Mouse (Mus musculus) erythroblast, embryonic 14.5 days (primary cell): ENCODE data around the gene Rheb.

ENCODE experiments used
- GATA1 ChIP-seq: IDR thresholded peaks from 2 replicates; pipeline ENCODE4 v1.6.1; 2012; ENCODE audit warnings: low read length, inconsistent platforms, mixed read lengths
- TAL1 ChIP-seq: IDR thresholded peaks from 3 replicates; pipeline ENCODE4 v1.6.1; 2012; ENCODE audit warnings: low read length, inconsistent platforms, mixed read lengths

GRCm38 (mm10) chr5:24859771-24860540 lies 17.5 kb upstream of the Rheb start:
- TF ChIP-seq TAL1 = no peak
- no peak for TF ChIP-seq GATA1
